Mouse (Mus musculus): ENCODE measurements at regions not wholly inside any gene's neighbourhood (a gene's known extent, or its start where the extent isn't known, plus 50 kb on each side); places are given as distances from the start of the nearest gene placed in this dataset.
A peak's percentile ranks its signal among the peaks of the same experiment; 100 is the strongest.

GRCm38 (mm10) chr10:19185790-19186581, 170.3 kb upstream of the Olig3 start:
- Histone ChIP-seq H3K36me3 (no peaks in the 10 kb centered on the region), H3K27ac (replicated peaks) (no peak overlapping the region), H3K27me3 (peaks cover 15% of the 10 kb centered on the region), H3K4me1 (peaks cover 12% of the 10 kb centered on the region), H3K9ac (replicated peaks) (no peak overlapping the region), H3K9me3 (no peaks in the 10 kb centered on the region), H3K4me3 (peak overlapping the region; percentile 21), H3K4me2 (replicated peaks) (peak overlapping the region; percentile 45)
- WGBS: 15% methylated on average over 18 of the region's 18 CpGs
- peak; percentile 78 for ATAC-seq (ENCODE audit: low FRiP score, low read depth)

GRCm38 (mm10) chr10:19184886-19185285, 169.4 kb upstream of the Tnfaip3 start:
- Histone ChIP-seq H3K27me3 (peaks cover 15% of the 10 kb centered on the region), H3K9me3 (no peaks in the 10 kb centered on the region), H3K36me3 (no peaks in the 10 kb centered on the region), H3K9ac (replicated peaks) (no peak overlapping the region), H3K4me1 (peaks cover 12% of the 10 kb centered on the region), H3K4me3 (no peak overlapping the region), H3K27ac (replicated peaks) (no peak overlapping the region), H3K4me2 (replicated peaks) (no peak overlapping the region)
- no peak for ATAC-seq (ENCODE audit: low FRiP score, low read depth)
- WGBS: 92% methylated on average over 7 of the region's 7 CpGs

- WGBS: 87% methylated on average over 5 of the region's 5 CpGs
- Histone ChIP-seq H3K36me3 (no peaks in the 10 kb centered on the region), H3K9ac (replicated peaks) (no peak overlapping the region), H3K4me3 (no peak overlapping the region), H3K27me3 (no peaks in the 10 kb centered on the region), H3K4me1 (no peaks in the 10 kb centered on the region), H3K27ac (replicated peaks) (no peak overlapping the region), H3K4me2 (replicated peaks) (no peak overlapping the region), H3K9me3 (peaks cover 11% of the 10 kb centered on the region)
- ATAC-seq (ENCODE audit: low FRiP score, low read depth): no peak
Observed at GRCm38 (mm10) chr10:19177895-19178294, 162.4 kb upstream of the Tnfaip3 start.

GRCm38 (mm10) chr10:19177414-19177813, 162.0 kb upstream of the Tnfaip3 start:
- peaks cover 11% of the 10 kb centered on the region for H3K9me3 ChIP-seq
- no peaks in the 10 kb centered on the region for H3K27me3 ChIP-seq
- no peak overlapping the region for H3K4me2 ChIP-seq (replicated peaks)
- no peak for ATAC-seq (ENCODE audit: low FRiP score, low read depth)
- H3K36me3 ChIP-seq: no peaks in the 10 kb centered on the region
- no peaks in the 10 kb centered on the region for H3K4me1 ChIP-seq
- WGBS: 81% methylated on average over 2 of the region's 2 CpGs
- no peak overlapping the region for H3K9ac ChIP-seq (replicated peaks)
- no peak overlapping the region for H3K4me3 ChIP-seq
- H3K27ac ChIP-seq (replicated peaks): no peak overlapping the region

GRCm38 (mm10) chr10:19176249-19176648, 160.8 kb upstream of the Tnfaip3 start:
- H3K4me3 ChIP-seq: no peak overlapping the region
- no peak for ATAC-seq (ENCODE audit: low FRiP score, low read depth)
- no peak overlapping the region for H3K27ac ChIP-seq (replicated peaks)
- peaks cover 11% of the 10 kb centered on the region for H3K9me3 ChIP-seq
- H3K4me1 ChIP-seq: no peaks in the 10 kb centered on the region
- WGBS: 80% methylated on average over 3 of the region's 3 CpGs
- H3K9ac ChIP-seq (replicated peaks): no peak overlapping the region
- no peak overlapping the region for H3K4me2 ChIP-seq (replicated peaks)
- no peaks in the 10 kb centered on the region for H3K27me3 ChIP-seq
- H3K36me3 ChIP-seq: no peaks in the 10 kb centered on the region

GRCm38 (mm10) chr10:19171834-19172233, 156.4 kb upstream of the Tnfaip3 start:
- 85% methylated on average over 3 of the region's 3 CpGs for WGBS
- no peak for ATAC-seq (ENCODE audit: low FRiP score, low read depth)
- Histone ChIP-seq H3K4me1 (peaks cover 9% of the 10 kb centered on the region), H3K9me3 (peaks cover 11% of the 10 kb centered on the region), H3K4me2 (replicated peaks) (no peak overlapping the region), H3K4me3 (no peak overlapping the region), H3K36me3 (no peaks in the 10 kb centered on the region), H3K27ac (replicated peaks) (no peak overlapping the region), H3K27me3 (no peaks in the 10 kb centered on the region), H3K9ac (replicated peaks) (no peak overlapping the region)

GRCm38 (mm10) chr10:19170596-19170995, 155.1 kb upstream of the Tnfaip3 start:
- H3K27me3 ChIP-seq: no peaks in the 10 kb centered on the region
- H3K27ac ChIP-seq (replicated peaks): no peak overlapping the region
- H3K9ac ChIP-seq (replicated peaks): no peak overlapping the region
- peaks cover 9% of the 10 kb centered on the region for H3K4me1 ChIP-seq
- no peak for ATAC-seq (ENCODE audit: low FRiP score, low read depth)
- no peak overlapping the region for H3K4me3 ChIP-seq
- no peak overlapping the region for H3K4me2 ChIP-seq (replicated peaks)
- no peaks in the 10 kb centered on the region for H3K36me3 ChIP-seq
- H3K9me3 ChIP-seq: peaks cover 11% of the 10 kb centered on the region
- WGBS: 79% methylated on average over 4 of the region's 4 CpGs

- no peaks in the 10 kb centered on the region for H3K36me3 ChIP-seq
- no peak overlapping the region for H3K4me2 ChIP-seq (replicated peaks)
- H3K4me1 ChIP-seq: peaks cover 9% of the 10 kb centered on the region
- no peaks in the 10 kb centered on the region for H3K27me3 ChIP-seq
- 78% methylated on average over 2 of the region's 2 CpGs for WGBS
- ATAC-seq (ENCODE audit: low FRiP score, low read depth): no peak
- no peak overlapping the region for H3K27ac ChIP-seq (replicated peaks)
- no peak overlapping the region for H3K9ac ChIP-seq (replicated peaks)
- no peak overlapping the region for H3K4me3 ChIP-seq
- H3K9me3 ChIP-seq: 0 out of 2 replicates have a peak, but pooled peaks cover under 1% of the 10 kb centered on the region
Observed at GRCm38 (mm10) chr10:19169272-19169671, 153.8 kb upstream of the Tnfaip3 start.

GRCm38 (mm10) chr10:19168362-19168761, 152.9 kb upstream of the Tnfaip3 start:
- H3K4me2 ChIP-seq (replicated peaks): no peak overlapping the region
- no peak for ATAC-seq (ENCODE audit: low FRiP score, low read depth)
- H3K27ac ChIP-seq (replicated peaks): no peak overlapping the region
- H3K4me1 ChIP-seq: peaks cover 9% of the 10 kb centered on the region
- no peaks in the 10 kb centered on the region for H3K27me3 ChIP-seq
- WGBS: 84% methylated on average over 5 of the region's 5 CpGs
- H3K9me3 ChIP-seq: no peaks in the 10 kb centered on the region
- no peak overlapping the region for H3K9ac ChIP-seq (replicated peaks)
- no peaks in the 10 kb centered on the region for H3K36me3 ChIP-seq
- no peak overlapping the region for H3K4me3 ChIP-seq

- 29% methylated on average over 8 of the region's 8 CpGs for WGBS
- Histone ChIP-seq H3K4me3 (no peak overlapping the region), H3K4me2 (replicated peaks) (peak overlapping the region; percentile 19), H3K4me1 (peaks cover 9% of the 10 kb centered on the region), H3K9ac (replicated peaks) (no peak overlapping the region), H3K36me3 (no peaks in the 10 kb centered on the region), H3K9me3 (no peaks in the 10 kb centered on the region), H3K27me3 (no peaks in the 10 kb centered on the region), H3K27ac (replicated peaks) (no peak overlapping the region; the same call in 1 of the 2 replicates)
- peak; percentile 82 for ATAC-seq (ENCODE audit: low FRiP score, low read depth)
Observed at GRCm38 (mm10) chr10:19167641-19168271, 152.3 kb upstream of the Tnfaip3 start.

GRCm38 (mm10) chr10:19167101-19167500, 151.6 kb upstream of the Tnfaip3 start:
- H3K27ac ChIP-seq (replicated peaks): no peak overlapping the region; the same call in 1 of the 2 replicates
- 74% methylated on average over 6 of the region's 7 CpGs for WGBS

GRCm38 (mm10) chr10:19162104-19162503, 146.6 kb upstream of the Tnfaip3 start:
- no peak overlapping the region for H3K27ac ChIP-seq (replicated peaks)
- WGBS: 86% methylated on average over 2 of the region's 2 CpGs
- no peak overlapping the region for H3K9ac ChIP-seq (replicated peaks)
- H3K4me2 ChIP-seq (replicated peaks): no peak overlapping the region
- no peaks in the 10 kb centered on the region for H3K36me3 ChIP-seq
- H3K27me3 ChIP-seq: no peaks in the 10 kb centered on the region
- no peak overlapping the region for H3K4me3 ChIP-seq
- ATAC-seq (ENCODE audit: low FRiP score, low read depth): no peak
- no peaks in the 10 kb centered on the region for H3K9me3 ChIP-seq
- no peaks in the 10 kb centered on the region for H3K4me1 ChIP-seq

More at GRCm38 (mm10) chr10:19167101-19167500, 151.6 kb upstream of the Tnfaip3 start:
- Histone ChIP-seq H3K4me1 (peaks cover 9% of the 10 kb centered on the region), H3K4me2 (replicated peaks) (peak overlapping the region; percentile 19), H3K27me3 (no peaks in the 10 kb centered on the region), H3K4me3 (no peak overlapping the region), H3K9ac (replicated peaks) (no peak overlapping the region), H3K9me3 (no peaks in the 10 kb centered on the region), H3K36me3 (no peaks in the 10 kb centered on the region)
- peak; percentile 44; the same call in 1 of the 2 replicates for ATAC-seq (ENCODE audit: low FRiP score, low read depth)

Data from midbrain, embryonic 12.5 days (tissue).